Mouse (Mus musculus) kidney, adult 2 months (tissue): Measurements from ENCODE around the gene Heatr3.

ENCODE experiments used
- CTCF ChIP-seq: fragments of 200-500 bp; conservative IDR thresholded peaks from 2 replicates; pipeline ENCODE4 v1.5.1; 2011; ENCODE audit warnings: low read depth, mild to moderate bottlenecking, control low read depth, low read length, moderate library complexity, mixed read lengths; ENCODE audit not compliant: insufficient read depth, insufficient read length
- POLR2A ChIP-seq: fragments of 200-500 bp; IDR thresholded peaks from one replicate; pipeline ENCODE4 v1.6.1; 2011; ENCODE audit warnings: low read depth, low read length, control low read depth

DNA sequence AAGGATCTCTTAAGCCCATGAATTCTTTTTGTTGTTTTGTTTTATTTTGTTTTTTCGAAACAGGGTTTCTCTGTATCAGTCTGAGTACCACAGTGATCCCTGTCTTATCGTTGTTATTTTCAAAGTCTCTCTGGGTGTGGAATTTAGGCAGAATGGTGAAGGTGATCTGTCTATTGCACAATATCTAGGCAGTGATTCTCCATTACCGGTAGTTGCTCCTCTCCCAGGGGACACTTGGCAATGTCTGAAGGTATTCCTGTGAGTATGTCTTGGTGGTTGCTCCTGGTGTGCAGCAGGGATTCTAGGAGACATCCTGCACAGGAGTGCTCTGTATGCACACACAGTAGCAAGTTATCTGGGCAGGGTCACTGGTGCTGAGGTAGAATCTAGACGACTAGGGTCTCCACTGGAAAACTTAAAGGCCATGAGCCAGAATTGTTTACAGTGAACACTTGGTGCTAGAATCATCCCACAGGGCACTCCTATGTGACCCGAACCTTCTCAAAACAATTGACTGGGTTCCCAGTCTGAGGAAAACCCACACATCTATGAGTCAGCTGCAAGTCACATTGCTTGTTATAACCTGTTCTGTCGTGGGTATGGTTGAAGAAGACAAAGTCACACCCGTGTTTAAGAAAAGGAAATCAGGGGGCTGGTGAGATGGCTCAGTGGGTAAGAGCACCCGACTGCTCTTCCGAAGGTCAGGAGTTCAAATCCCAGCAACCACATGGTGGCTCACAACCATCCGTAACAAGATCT lies 22.8 kb downstream of the Heatr3 start:
- TF ChIP-seq CTCF (no peak), POLR2A (no peak)
